Mouse (Mus musculus): ENCODE measurements around the gene Slc6a6.

DNA sequence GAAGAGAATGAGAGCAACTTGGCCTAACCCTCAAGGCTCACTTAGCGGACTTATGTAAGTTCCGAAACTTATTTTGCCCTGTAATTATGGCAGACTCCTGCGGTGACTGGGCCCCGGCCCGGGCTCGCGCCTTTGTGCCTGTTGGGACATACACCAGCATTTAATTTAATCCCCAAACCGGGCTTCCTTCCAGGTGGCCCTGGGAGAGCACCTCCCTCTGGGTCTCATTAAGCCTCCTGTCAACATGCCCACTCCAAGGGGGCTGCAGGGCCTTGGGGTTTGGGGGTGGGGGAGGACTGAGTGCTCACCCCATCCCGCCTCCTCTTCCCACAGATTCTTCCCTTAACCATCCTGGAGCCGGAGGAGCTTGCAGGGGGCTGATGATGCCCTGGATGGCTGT, 37.8 kb upstream of the Slc6a6 start:
- TF ChIP-seq POLR2A (IDR thresholded peaks at IDR 0.05; ENCODE audit: borderline replicate concordance, extremely low read depth, insufficient read depth, insufficient read length, poor library complexity, severe bottlenecking): no peak
- no peak for TF ChIP-seq CTCF (IDR thresholded peaks at IDR 0.05; ENCODE audit: borderline replicate concordance, extremely low read depth, insufficient read depth, insufficient read length)

Measured in brain, embryonic 14.5 days (tissue).